Mouse (Mus musculus) heart, postnatal 10 days (tissue): ENCODE measurements around the gene Antxr2. TPM values are rescaled to one million over a fixed set of nuclear protein-coding genes. Genes with fewer than 3 reads are reported as not detected.

Source experiments
- DNase-seq, 2 experiments: peaks; one replicate each; pipeline ENCODE4 v3.0.0; 2021
- intact Hi-C: fragments of 180-260 bp; cut with DNase I; formaldehyde crosslinking; loops from one replicate; pipeline ENCODE4 v1.15.1; 2025
- total RNA-seq, 2 experiments: library from RNA; stranded (reverse); gene quantifications; 2 replicates each; pipeline ENCODE4 v1.2.3; 2021

Gene Antxr2
- total RNA-seq, 2 experiments from 2014 or later, result 86.3 to 114 TPM

DNA sequence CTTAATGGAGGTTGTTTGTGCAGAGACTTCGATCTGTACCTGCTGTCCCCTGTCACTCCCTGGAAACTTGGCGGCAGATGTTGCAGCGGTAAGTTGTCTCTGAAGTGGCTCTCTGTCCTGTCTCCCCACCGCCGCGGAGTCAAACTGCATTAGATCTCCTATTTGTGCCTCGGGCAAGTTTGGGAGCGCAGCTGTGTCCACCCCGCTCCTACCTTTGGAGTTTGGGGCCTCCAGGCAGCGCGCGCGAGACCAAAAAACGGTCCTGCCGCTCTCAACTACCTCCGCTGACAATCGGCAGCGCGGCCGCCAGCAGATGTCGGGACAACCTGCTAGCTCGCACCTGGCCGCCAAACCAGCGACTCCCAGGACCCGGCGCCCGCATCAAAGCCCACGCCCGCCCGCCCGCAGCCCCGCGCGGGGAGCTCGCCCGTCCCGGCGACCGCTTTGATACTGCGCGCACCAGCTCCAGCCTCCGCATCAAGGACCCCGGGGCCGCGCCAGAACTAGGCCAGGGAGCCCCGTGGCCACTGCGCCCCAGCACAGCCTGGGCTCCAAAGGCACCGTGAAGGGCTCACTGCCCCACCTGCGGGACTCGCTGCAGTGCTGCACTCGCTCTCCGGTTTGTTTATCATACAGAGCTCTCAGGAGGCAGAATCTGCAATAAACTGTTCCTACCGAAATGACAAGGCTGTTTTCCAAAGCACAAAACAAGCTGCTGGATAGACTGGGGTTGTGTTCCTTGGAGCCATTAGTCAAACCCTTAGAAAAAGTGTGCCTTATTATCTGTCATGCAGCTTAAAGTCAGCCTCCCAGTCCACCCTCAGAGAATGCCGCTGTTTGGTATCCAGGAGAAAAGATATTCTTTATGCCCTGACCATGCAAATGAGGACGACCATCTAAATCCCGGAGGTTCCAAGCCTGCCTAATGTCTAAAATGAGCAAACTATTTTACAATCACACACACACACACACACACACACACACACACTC lies 95.4 kb downstream of the Antxr2 start:
- peak; percentile 18 to 21 for DNase-seq

DNA sequence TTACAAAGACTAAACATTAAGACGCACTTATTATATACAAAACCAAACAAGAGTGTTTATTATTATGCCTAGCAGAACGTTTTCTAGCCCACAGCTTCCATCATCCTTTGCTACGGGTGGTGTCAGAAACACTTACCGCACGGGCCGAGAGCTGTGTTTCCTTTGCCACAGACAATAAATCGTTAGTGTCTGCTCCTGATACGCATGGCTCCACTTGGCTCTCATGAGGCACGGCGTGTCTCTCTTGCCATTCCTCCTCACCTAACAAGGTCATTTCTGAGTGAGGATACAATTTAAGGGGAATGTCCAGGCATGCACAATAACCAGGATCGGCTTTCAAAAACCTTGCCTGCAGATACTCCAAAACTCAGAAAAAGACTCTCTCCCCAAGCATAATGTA lies 113.2 kb downstream of the Antxr2 start:
- intact Hi-C loops, result no loop called here
- no peak for DNase-seq

More for the DNA sequence above, 95.4 kb downstream of the Antxr2 start:
- intact Hi-C loops, result loop anchor here (10.0 kb wide), 1 partner anchor 811 kb away; no protein-coding TSS in a partner anchor

DNA sequence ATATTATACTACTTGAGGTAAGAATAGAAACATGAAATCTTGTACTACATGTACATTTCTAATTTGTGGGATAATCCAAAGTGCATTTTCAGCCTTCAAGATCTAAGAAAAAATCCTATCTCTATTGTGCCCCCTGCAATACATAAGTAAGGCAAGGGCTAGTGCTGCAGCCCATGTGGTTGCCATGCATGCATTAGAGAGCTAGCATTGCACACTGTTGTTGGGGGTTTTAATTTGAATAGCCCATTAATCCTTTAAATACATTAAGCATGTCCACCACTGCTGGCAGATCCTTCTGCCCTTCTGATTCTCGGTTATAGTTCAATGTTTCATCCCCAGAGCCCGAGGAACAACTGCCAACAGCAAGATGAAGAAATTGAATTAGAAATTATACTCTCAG lies 116.0 kb downstream of the Antxr2 start:
- no peak for DNase-seq
- intact Hi-C loops, result no loop called here

DNA sequence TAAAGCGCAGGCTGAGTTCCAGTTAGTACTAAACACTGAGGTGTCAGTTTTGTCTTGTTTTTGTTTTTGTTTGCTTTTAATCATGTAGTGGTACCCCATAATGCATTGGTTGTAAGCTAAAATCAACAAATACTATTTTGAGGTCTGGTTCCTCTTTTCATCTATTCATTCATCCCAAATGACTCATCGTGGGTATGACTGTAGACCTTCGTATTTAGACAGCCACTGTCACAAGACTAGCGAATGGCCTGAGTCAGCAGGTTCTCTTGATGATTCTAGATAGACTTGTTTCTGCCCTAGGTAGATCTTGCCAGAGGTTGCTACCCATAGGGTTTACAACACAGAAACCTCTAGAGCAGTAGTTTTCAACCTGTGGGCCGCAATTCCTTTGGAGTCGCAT lies 116.9 kb downstream of the Antxr2 start:
- intact Hi-C loops, result no loop called here
- peak in 1 of 2 experiments; percentile 13 for DNase-seq

DNA sequence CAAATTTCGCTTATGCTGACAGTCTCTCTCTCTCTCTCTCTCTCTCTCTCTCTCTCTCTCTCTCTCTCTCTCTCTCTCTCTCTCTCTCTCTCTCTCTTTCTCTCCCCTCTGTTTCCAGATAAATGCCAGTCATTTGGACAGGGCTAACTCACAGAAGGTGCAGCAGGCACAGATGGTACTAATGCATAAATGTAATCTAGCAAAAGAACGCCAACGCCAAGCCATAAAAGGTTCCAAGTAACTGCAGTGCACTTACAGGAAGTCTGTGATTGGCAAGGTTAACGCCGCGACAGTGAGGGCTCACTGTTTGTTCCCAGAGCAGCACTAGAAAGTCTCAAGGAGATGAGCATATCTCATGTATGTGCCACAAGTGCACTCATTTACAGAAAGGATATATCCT lies 123.4 kb downstream of the Antxr2 start:
- DNase-seq, result peak; percentile 7 to 15
- intact Hi-C loops, result no loop called here

DNA sequence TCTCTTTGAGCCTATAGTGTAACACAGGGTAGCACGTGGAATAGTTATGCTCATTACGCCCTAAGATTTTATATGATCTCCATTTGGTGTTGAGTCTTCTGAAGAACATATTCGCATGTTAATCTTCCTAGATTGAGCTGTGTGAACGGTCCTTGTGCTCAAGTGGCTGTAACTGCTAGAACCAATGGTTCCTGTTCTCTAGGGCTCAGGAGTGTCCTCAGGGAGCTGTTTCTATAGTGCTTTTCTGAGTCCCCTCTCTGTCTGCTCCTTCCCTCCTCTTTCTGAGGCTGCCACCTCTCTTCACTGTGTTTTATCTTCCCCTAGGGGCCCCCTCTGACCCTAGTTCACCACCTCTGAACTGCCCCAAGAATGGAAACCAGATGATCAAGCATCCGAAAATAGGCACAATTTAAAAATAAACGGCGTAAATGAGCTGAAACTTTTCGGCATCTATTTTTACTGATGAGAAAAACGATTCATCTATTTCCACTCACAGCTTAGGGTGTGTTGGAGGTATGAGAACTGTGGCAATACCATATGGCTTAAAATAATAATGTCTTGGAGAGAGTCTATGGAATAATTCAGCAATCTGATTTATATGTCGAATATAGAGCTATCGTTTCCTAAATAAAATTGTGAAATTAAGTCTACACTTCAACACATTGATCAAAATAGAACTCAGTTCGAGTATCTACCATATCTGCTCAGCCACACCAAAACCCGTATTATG lies 124.1 kb downstream of the Antxr2 start:
- intact Hi-C loops, result no loop called here
- DNase-seq, result no peak

DNA sequence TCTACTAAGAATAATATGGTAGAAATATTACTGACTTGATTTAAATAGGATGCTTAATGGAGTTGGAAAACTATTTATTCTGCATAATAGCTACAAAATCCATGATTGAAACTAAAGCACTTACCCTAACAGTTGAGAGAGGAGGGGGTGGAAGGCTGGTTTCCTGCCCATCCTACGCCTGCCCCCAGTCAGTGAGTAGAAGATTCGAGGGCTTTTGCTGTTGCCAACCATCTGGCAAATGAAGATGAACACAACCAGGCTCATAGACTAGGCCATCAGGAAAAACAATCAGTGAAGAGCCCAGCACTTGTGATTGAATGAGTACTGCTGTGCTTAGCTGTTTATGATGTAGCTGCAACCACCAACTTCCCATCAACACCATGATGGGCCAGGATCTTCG lies 125.0 kb downstream of the Antxr2 start:
- intact Hi-C loops, result no loop called here
- DNase-seq, result no peak

DNA sequence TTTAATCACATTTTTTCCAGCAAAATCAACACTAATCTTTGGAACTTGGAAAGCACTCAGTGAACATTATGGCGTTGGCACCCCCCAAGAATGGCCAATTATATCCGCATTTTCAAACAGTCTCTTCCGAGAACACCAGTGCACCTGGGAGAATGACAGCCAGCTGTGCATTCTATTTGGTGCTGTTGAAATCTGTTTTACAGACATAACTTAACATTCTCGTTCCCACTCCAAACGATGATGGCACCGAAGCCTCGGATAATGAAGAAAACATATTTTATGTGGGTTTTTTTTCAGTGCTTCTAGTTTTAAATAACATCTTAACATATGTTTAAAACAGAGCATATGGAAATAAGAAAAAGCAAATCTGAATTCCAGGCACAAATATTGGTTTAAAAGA lies 129.7 kb downstream of the Antxr2 start:
- DNase-seq, result no peak
- intact Hi-C loops, result no loop called here

DNA sequence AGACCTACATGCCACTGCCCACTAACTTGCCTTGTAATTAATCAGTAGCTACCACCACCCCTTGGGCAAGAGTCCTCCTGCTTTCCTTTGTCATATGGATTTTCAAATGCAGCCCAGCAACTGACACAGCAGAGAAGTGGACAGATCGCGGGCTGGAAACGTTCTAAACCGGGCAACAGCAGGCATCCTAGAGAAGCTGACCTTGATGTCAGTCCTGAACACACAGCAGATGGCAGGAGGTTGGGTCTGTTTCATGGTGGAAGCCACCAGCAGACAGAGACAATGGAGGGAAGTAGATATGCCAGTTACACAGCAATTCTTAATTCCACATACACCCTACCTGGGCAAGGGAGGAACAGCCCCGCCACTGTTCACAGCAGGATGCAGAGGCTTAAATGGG lies 131.5 kb downstream of the Antxr2 start:
- DNase-seq, result no peak
- intact Hi-C loops, result no loop called here

DNA sequence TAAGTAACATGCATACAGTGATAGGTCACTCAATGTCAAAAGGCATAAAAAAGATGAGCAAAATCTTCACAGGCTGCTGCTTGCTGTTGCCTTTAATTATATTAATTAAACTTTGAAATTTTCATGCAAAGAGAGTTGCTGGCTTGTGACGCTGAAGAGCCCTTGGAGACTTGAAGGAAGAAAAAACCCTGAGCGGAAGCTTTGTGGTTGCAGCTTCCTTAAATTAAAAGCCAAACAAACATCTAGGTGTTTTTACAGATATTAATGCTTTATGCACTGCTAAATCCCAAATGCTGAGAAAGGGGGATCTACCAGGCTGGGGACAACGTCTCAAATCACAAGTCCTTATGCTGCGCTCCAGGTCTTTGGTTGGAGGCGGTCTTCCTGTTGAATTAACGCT lies 145.4 kb downstream of the Antxr2 start:
- no peak for DNase-seq
- intact Hi-C loops, result no loop called here

DNA sequence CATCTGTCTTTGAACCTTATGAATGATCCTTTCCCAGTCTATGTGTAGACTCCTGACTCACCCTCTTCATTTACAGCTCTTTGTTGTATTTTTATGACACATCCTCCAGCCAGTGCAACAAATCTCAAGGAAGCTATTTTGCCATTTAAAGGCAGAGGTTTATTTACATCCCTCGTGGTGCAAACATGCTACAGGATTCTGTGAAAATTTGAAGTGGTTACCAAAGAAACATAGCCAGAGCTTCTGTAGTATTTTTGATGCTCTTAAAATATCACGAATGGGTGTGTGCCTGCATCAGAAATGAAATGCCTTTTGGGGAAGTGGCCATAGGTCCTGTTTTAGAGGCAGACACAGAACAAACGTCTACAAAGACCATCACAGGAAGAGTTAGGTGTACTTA lies 146.7 kb downstream of the Antxr2 start:
- intact Hi-C loops, result no loop called here
- DNase-seq, result no peak

DNA sequence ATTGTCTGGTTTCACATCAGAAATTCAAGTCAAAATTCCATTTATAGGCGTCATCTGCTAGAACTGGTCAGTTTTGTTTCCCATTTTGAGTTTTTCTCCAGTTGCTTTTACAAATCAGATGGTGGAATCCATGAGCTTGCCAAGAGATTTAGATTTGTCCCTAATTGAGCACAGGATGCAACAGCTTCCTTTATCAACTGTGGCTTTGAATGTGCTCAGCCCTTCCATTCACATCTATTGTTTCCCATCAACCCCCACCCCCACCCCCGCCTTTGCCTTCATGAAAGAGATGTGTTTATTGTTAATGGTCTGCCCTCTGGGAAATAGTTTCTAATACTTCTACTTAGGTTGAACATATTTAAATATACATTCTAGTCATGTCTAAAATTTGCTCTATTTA lies 149.4 kb downstream of the Antxr2 start:
- DNase-seq, result no peak
- intact Hi-C loops, result no loop called here

DNA sequence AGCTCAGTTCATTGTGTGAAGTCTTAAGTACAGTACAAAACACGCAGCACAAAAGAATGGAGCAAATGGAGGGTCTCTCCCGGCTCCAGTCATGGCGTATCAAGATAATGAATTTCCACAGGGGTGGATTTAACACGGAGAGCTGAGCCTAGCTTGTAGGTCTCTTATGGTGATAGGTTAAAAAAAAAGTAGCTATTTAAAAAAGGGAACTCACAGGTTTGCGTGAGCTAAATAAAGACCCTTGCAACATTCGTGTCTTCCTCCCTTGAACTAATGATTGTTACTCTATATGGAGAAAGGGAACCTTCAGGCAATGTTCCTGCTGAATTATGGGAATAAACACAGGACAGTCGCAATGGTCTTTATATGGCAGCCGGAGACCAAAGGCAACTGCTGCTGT lies 150.7 kb downstream of the Antxr2 start:
- no peak for DNase-seq
- intact Hi-C loops, result no loop called here

DNA sequence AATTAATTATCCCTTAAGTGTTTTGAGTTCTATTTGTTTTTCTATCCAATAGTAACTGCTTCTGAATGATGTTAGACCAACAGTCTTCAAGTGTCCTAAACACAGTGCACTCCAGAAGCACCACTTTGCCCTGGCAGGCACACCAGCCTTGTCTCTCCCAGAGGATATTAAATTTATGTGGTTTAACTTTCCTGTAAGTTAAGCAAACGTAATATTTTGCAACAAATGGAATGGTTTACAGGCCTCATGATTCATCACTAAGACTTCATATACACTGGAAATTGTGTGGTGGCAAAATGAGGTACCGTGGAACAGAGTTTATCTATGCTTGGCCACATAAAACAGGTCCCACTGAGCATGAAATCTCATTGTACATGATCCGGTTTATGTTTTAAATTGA lies 152.0 kb downstream of the Antxr2 start:
- no peak for DNase-seq
- intact Hi-C loops, result no loop called here

DNA sequence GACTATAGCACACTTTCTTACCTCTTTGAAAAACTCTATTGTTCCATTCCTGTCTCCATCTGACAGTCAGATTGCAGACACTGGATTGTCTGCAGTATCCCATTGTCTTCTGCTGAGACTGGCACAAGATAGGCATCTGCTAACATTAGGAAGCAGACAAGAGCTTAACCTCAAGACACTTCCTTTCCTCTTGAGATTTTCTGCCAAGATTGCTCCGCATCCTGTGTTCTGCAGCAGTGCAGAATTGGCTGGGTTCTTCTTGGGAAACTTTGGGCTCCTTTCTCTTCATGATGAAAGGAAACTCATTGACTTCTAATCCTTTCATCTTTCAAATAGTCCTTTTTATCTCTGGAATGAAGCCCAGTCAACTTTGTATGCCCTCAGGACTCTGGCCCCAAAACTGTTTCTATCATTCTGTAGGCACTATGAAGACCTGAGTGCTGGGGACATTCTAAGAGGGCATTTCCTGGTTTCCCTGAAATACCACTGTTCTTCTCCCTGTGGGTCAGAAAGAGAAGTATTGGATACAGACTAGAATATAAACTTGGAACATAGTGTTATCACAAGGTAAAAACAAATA lies 152.5 kb downstream of the Antxr2 start:
- intact Hi-C loops, result no loop called here
- no peak for DNase-seq

DNA sequence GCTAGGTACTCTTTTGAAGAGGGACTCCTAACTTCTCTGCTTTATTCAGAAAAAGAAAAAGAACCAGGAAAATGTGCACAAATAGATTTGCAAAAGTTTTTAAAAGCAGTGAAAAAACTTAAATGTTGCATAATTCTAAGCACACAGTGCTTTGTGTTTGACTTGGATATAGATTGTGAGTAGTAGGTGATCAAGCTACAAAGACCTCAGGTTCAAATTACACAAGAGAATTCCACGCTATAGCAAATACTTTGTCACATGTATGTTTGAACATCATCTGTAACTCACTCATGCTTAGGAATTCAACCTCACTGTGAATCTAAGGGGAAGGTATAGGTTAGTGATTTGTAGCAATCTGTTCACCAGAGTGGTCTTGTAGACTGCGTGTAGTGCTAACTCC lies 153.9 kb downstream of the Antxr2 start:
- DNase-seq, result no peak
- intact Hi-C loops, result no loop called here

DNA sequence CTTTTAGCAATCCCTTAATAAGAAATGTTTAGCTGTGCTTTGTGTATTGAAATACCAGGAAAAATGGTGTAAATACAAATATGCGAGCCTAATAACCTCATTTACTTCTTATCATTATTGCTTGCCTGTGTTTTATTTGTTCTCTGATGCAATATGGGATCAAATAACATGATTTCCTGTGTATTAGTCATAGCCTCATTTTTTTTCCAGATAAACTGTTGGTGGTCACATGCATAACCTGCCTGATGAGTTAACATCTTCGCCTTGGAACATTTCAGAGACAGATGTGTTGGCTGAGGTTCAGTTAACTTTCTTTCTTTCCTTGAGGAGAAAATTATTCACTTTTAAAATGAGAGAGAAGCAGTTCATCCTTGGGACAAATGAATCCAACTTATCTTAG lies 162.9 kb downstream of the Antxr2 start:
- no peak for DNase-seq
- intact Hi-C loops, result no loop called here

DNA sequence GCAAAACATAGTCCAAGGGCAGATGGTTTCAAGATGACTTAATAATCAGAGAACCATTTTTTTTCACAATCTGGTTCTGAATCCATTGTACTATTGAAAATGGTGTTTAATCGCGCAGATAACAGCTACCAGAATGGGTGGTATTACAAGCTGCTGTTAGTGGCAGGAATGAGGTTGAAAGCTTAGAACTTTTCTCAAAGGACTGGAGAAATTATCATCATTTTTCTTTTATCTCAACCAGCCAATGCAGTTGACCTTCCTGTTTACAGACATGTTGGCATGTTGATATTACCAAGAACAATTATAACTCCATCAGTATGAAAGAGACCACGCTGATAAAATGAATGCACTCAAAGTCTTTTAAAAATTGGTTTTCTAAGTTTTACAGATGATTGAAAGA lies 163.9 kb downstream of the Antxr2 start:
- intact Hi-C loops, result no loop called here
- no peak for DNase-seq

DNA sequence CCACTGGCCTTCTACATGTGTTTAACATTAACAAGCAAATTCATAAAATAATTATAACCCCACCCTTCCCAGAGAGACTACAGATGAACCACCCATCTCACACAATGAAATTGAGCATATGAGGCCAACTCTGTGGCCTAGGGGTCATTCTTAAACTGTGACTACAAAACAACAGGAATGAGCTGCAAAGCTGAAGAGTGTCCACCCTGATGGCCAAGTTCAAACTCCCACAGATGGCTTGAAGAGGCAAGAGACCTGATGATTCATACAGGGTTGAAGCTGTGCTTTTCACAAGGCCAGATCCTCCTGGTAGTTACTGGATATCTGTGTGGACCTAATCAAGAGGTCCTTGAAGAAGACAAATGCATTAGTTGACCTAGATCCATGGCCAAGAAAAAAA lies 173.7 kb downstream of the Antxr2 start:
- intact Hi-C loops, result no loop called here
- DNase-seq, result no peak

DNA sequence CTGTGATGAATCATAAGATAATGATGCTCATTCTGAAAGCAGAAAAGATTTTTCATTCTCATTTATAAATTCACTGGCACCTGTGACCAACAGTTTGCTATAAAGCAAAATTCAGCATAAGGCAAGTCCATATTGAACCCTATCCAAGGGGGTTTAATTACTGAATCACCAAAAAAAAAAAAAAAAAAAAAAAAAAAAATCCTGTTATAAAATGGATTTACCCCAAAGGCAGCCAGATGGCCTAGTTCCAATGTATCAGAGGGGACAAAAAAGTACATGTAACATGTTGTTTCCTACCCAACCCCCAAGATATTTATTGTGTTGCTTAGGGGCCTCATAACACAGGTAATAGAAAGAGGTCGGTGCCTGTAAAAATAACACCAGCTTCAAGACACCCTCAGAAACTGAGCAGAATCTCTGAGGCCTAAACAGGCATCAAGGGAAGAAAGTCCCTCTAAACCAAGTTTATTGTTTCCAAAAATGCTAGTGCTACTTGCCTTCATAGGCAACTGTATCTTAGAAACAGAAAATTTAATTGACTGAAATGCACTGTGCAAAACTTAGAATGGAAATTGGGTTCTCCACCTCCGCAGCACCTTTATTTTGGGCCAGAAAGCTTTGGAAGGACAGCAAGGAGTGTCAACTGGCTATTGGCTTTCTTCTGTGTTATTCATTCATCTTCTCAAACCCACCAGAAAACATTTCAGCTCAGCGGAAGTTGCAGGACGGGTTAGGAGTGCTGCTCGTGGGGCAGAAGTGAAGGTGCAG lies 178.7 kb downstream of the Antxr2 start:
- intact Hi-C loops, result no loop called here
- DNase-seq, result no peak
